Mouse (Mus musculus) forebrain, embryonic 16.5 days (tissue): ENCODE results near the gene Isca2. TPM values are rescaled to one million over a fixed set of nuclear protein-coding genes. Genes with fewer than 3 reads are reported as not detected.

Experiments
- ATAC-seq: fragments of 200-750 bp; cut with Nextera tagmentation; 2 replicates; pipeline ENCODE4 v1.8.0; 2017; ENCODE audit warnings: mild to moderate bottlenecking, moderate library complexity
- H3K27ac ChIP-seq: fragments of 300-500 bp; sonication (generic); 2 replicates; pipeline ENCODE4 v1.5.1; 2014; ENCODE audit warnings: low read length, control low read depth
- H3K27me3 ChIP-seq: fragments of 300-500 bp; sonication (generic); replicated peaks from 2 replicates; pipeline ENCODE4 v1.6.1; 2014; ENCODE audit warnings: low read length; ENCODE audit not compliant: control insufficient read depth, insufficient read depth
- H3K36me3 ChIP-seq: fragments of 300-500 bp; sonication (generic); 2 replicates; pipeline ENCODE4 v1.6.1; 2014; ENCODE audit not compliant: control insufficient read depth, insufficient read depth
- H3K4me1 ChIP-seq: fragments of 300-500 bp; sonication (generic); replicated peaks from 2 replicates; pipeline ENCODE4 v1.6.1; 2014; ENCODE audit warnings: low read length; ENCODE audit not compliant: control insufficient read depth, insufficient read depth
- H3K4me2 ChIP-seq: fragments of 300-500 bp; sonication (generic); 2 replicates; pipeline ENCODE4 v1.6.1; 2014; ENCODE audit warnings: mild to moderate bottlenecking, low read length, control low read depth
- H3K4me3 ChIP-seq: fragments of 300-500 bp; sonication (generic); replicated peaks from 2 replicates; pipeline ENCODE4 v1.5.1; 2014; ENCODE audit warnings: mild to moderate bottlenecking, low read length, control low read depth
- H3K9ac ChIP-seq: fragments of 300-500 bp; sonication (generic); replicated peaks from 2 replicates; pipeline ENCODE4 v1.6.1; 2014; ENCODE audit warnings: low read depth, low read length, control low read depth
- H3K9me3 ChIP-seq: fragments of 300-500 bp; sonication (generic); 2 replicates; pipeline ENCODE4 v1.6.1; 2016; ENCODE audit warnings: low read length; ENCODE audit not compliant: control insufficient read depth
- WGBS: fragments of 180-500 bp; shearing (Covaris S2); extraction: QIAGEN DNeasy Blood & Tissue Kit; methylation state at CpG from one replicate; pipeline ENCODE4 v1.1.7; 2014; 5-methylcytosine and 5-hydroxymethylcytosine counted together
- polyA plus RNA-seq: library from polyadenylated mRNA; unstranded; fragments of >200 nt; fragmentation: Nextera tagmentation; extraction: Ambion mirVana; gene quantifications from 2 replicates; pipeline ENCODE4 v1.2.1, GENCODE M21; 2015

Isca2 gene
- polyA plus RNA-seq: 108 and 141 TPM in 2 replicates

DNA sequence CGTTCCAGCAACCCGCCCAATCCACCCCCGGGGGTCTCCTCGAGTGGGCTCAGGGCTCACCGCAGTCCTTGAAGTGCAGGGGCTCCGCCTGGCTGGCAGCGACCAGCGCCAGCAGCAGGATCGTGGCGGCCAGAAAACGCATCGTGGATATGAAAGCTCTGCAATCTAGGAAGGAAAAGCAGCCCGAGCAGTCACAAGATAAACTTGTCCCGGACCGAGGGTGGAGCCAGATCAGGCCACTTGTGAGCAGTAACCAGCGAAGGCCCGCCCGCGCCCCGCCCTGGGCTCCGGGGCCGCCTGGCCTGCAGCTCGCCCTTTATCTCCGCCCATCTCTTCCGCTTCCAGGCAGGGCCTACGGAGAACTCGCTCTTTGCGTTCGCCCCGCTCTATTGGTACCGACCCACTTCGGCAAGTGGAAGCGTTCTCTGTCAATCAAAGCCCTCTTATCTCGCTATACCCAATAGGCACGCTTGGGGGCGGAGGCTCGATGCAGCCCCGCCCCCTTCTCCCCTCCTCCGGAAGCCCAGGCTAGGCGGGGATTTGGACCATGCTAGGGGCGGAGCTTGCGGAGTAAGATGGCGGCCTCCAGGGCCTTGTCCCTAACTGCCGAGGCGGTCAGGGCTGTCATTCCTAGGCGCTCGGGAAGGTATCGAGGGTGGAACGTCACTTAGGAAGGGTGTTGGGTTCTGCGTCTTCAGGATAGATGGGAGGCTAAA is at the start of gene Isca2, which contains the start of gene Npc2:
TSS of gene Isca2 (plus strand) at position 526 of the 716 bp plus-strand sequence.
TSS of gene Npc2 (minus strand) at position 427 of the 716 bp plus-strand sequence.
- Histone ChIP-seq H3K36me3 (no peaks in the 10 kb centered on the region), H3K9ac (peak within 1 kb of the TSS; percentile 73), H3K4me2 (peak within 1 kb of the TSS; percentile 63), H3K4me3 (peak within 1 kb of the TSS; percentile 61), H3K27me3 (no peaks in the 10 kb centered on the region), H3K9me3 (no peaks in the 10 kb centered on the region), H3K27ac (peak within 1 kb of the TSS; percentile 82), H3K4me1 (peaks cover 30% of the 10 kb centered on the region)
- peak; percentile 99 for ATAC-seq
- under 1% methylated on average over 44 of the region's 50 CpGs for WGBS

DNA sequence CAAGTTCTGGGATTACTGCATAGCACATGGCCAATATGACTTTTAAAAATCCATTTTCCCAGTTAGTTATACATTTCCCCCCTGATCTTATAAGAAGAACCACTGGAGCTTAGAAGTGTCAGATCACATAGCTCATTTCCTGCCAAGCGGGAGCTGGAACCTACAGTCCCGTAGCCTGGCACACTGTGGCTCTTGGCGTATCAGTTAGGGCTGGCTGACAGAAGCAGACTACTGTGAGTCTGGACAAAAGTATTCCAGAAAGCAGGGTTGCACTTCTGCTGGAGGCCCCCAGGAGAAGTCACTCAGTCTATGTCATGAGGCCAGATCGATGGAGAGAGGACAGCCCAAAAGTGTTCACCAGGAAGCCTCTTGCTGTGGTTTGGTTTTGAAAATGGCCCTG is 46.7 kb upstream of the Isca2 start:
- ATAC-seq: no peak
- Histone ChIP-seq H3K9me3 (no peaks in the 10 kb centered on the region), H3K4me2 (no peak overlapping the region), H3K4me1 (no peaks in the 10 kb centered on the region), H3K27me3 (no peaks in the 10 kb centered on the region), H3K27ac (no peak overlapping the region), H3K36me3 (no peaks in the 10 kb centered on the region), H3K4me3 (no peak overlapping the region), H3K9ac (no peak overlapping the region)
- WGBS: 84% methylated on average over 4 of the region's 4 CpGs

DNA sequence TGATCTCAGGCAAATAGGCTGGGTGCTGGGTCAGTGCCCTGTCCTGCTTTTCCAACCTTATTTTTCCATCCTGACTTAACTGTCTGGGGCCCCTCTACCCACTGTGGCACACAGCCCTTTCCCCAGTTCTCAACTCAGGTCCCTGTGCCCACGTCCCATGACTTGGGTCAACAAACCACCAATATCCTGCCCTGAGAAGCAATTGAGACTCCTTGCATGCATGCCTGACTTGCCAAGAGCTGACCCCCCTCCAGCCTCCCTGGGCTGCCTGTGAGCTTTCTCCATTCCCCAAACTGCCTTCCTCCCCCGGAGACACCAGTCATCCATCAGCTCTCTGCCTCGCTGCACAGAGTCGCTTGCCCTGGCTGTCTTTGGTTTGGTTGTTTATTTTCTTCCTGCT is 46.1 kb upstream of the Isca2 start:
- H3K27ac ChIP-seq: no peak overlapping the region
- H3K4me1 ChIP-seq: no peaks in the 10 kb centered on the region
- H3K27me3 ChIP-seq: no peaks in the 10 kb centered on the region
- 69% methylated on average over 4 of the region's 4 CpGs for WGBS
- no peak overlapping the region for H3K4me3 ChIP-seq
- ATAC-seq: no peak
- no peaks in the 10 kb centered on the region for H3K36me3 ChIP-seq
- no peak overlapping the region for H3K4me2 ChIP-seq
- no peak overlapping the region for H3K9ac ChIP-seq
- H3K9me3 ChIP-seq: no peaks in the 10 kb centered on the region

DNA sequence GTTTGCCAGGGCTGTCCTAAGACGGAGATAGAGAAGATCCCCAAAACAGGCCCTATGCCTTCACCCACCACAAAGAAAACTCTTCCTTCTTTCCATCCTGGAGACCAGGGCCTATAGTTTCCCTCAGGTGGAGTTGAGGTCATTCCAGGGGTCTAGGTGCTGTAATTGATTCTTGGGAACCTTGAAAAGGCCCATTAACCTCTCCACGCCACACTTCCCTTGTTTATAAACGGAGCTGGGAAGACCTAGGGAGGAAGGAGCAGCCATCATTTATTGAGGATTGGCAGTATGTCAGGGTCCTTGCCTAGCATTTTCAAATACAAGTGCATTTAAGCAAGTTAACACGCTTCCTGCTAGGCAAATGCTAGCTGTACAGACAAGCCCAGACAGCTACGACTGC is 45.6 kb upstream of the Isca2 start:
- H3K36me3 ChIP-seq: no peaks in the 10 kb centered on the region

DNA sequence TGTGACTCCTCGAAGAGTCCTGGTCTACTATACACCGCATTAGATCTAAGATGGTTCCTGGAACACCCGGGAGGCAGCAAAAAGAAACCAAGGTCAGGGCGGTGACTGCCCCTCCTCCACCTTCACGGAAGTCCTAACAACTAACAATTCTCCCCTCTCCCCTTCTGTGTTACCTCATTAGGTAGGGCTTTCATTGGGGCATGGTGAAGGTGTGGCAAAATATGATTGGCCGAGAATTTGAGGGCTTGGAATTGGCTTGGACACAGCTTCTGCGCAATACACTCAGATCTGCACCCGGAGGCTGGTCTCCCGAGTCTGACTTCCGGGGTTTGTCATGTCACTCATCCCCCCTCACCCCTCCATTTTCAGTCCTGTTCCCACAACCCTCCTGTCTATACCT is 44.6 kb upstream of the Isca2 start:
- no peak overlapping the region for H3K9ac ChIP-seq
- H3K4me3 ChIP-seq: no peak overlapping the region
- H3K27me3 ChIP-seq: no peaks in the 10 kb centered on the region
- no peak for ATAC-seq
- no peak overlapping the region for H3K27ac ChIP-seq
- H3K36me3 ChIP-seq: no peaks in the 10 kb centered on the region
- H3K4me2 ChIP-seq: no peak overlapping the region
- H3K9me3 ChIP-seq: no peaks in the 10 kb centered on the region
- WGBS: 92% methylated on average over 10 of the region's 10 CpGs
- H3K4me1 ChIP-seq: no peaks in the 10 kb centered on the region

More for the DNA sequence above, 45.6 kb upstream of the Isca2 start:
- no peak overlapping the region for H3K9ac ChIP-seq
- 82% methylated on average over 5 of the region's 5 CpGs for WGBS
- H3K4me1 ChIP-seq: no peaks in the 10 kb centered on the region
- no peak overlapping the region for H3K4me3 ChIP-seq
- no peak overlapping the region for H3K27ac ChIP-seq
- H3K4me2 ChIP-seq: no peak overlapping the region
- no peaks in the 10 kb centered on the region for H3K27me3 ChIP-seq
- ATAC-seq: no peak
- no peaks in the 10 kb centered on the region for H3K9me3 ChIP-seq

DNA sequence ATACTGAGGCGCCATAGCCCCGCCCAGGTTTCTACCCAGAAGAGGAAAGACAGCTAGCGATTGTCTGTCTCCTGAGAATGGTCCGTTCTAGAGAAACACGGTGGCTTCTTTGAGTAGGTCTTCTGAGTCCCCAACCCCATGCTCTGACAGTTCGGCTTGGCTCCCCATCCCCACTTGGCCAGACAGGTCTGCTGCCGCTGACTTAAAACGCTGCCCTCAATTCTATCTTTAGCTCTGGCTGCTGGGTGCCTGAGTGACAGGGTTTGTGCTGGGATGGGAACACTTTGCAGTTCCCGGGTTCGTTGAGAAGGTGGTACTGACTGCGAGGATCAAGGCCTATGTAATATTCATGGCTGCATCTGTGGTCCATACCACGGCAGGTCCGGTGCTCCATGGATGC is 39.7 kb upstream of the Isca2 start:
- ATAC-seq: no peak
- no peaks in the 10 kb centered on the region for H3K36me3 ChIP-seq
- WGBS: 78% methylated on average over 13 of the region's 13 CpGs

DNA sequence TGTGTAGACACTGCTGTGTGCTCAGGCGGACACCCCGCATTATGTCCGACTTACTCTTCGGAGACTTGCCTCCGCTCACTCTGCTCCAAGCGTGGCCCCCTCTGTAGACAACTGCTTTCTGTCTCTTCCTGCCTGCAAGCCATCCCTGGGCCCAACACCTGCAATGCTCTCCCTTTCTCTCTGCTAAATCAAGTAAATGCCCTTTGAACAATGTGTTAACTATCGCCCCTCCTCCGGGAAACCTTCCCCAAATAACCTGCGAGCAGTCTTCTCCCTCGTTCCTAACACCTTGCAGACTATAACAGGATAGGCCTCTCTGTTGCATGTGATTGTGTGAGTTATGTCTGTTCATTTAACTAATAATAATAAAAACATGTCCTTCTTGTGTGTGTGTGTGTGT is 29.6 kb upstream of the Isca2 start:
- 0 out of 2 replicates have a peak, but pooled peaks cover 2% of the 10 kb centered on the region for H3K4me1 ChIP-seq
- no peak overlapping the region for H3K4me2 ChIP-seq
- H3K9ac ChIP-seq: no peak overlapping the region
- 87% methylated on average over 10 of the region's 10 CpGs for WGBS
- H3K27me3 ChIP-seq: no peaks in the 10 kb centered on the region
- no peaks in the 10 kb centered on the region for H3K9me3 ChIP-seq
- ATAC-seq: no peak
- H3K4me3 ChIP-seq: no peak overlapping the region
- H3K27ac ChIP-seq: no peak overlapping the region
- no peaks in the 10 kb centered on the region for H3K36me3 ChIP-seq

More for the DNA sequence above, 39.7 kb upstream of the Isca2 start:
- no peak overlapping the region for H3K9ac ChIP-seq
- H3K4me3 ChIP-seq: no peak overlapping the region
- H3K4me1 ChIP-seq: no peaks in the 10 kb centered on the region
- no peak overlapping the region for H3K27ac ChIP-seq
- H3K27me3 ChIP-seq: no peaks in the 10 kb centered on the region
- H3K9me3 ChIP-seq: no peaks in the 10 kb centered on the region
- no peak overlapping the region for H3K4me2 ChIP-seq

DNA sequence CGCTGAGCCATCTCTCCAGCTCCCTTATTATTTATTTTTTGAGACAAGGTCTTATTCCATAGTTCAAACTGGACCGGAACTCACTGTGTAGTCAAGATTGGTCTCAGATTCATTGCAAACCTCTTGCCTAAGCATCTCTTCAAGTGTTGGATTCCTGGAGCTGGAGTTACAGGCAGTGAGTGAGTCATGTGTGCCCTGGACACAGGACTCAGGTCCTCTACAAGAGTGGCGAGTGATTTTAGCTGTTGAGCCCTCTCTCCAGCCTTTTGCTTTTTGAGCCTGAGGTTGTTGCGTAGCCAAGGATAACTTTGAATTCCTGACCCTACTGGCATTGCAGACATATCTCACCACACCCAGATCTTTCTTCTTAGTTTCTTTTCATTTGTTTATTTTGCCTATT is 27.4 kb upstream of the Isca2 start:
- Histone ChIP-seq H3K9ac (no peak overlapping the region), H3K27ac (no peak overlapping the region), H3K4me2 (no peak overlapping the region), H3K27me3 (no peaks in the 10 kb centered on the region), H3K9me3 (no peaks in the 10 kb centered on the region), H3K4me3 (no peak overlapping the region), H3K36me3 (no peaks in the 10 kb centered on the region), H3K4me1 (0 out of 2 replicates have a peak, but pooled peaks cover 2% of the 10 kb centered on the region)
- ATAC-seq: no peak
- 67% methylated on average over 4 of the region's 4 CpGs for WGBS

DNA sequence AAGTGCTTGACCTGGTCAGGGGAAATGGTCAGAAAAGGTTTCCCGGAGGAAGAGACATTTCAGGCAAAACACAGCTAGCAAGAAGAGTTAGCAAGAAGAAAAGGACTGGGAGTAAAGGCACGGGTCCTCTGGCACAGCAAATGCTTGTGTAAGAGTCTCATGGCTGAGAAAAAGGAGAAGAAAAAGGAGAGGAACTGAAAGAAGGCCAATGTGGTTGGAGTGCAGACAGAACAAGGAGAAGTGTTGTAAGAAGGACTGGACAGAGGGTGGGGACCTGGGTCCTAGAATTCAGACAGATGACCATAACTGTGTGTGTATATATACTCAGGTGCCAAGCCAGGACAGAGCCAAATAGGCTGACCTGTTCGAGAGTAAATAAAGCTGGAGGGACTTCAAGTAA is 24.9 kb upstream of the Isca2 start:
- no peak overlapping the region for H3K9ac ChIP-seq
- peaks cover 19% of the 10 kb centered on the region for H3K4me1 ChIP-seq
- no peak overlapping the region for H3K4me3 ChIP-seq
- no peak overlapping the region for H3K27ac ChIP-seq
- no peaks in the 10 kb centered on the region for H3K36me3 ChIP-seq
- H3K27me3 ChIP-seq: no peaks in the 10 kb centered on the region
- no peak for ATAC-seq
- 73% methylated on average over 3 of the region's 3 CpGs for WGBS
- H3K9me3 ChIP-seq: no peaks in the 10 kb centered on the region
- H3K4me2 ChIP-seq: no peak overlapping the region
